13 mouse cellular contexts compared by ENCODE assay signal in genomic region chr17:10724853-10725252, GRCm38 (mm10).
"Had no signal": no experiment of that assay in that cellular context is flagged by ENCODE, and none has a peak within 500 bp of the region (broad histone marks: within the 10 kb centered on the region; RNA-seq: fewer than 3 reads in every experiment).

No protein-coding gene starts in this region.

- DNase-seq: kidney, adult 11 months; kidney, adult 9 months; kidney, postnatal 36 days; liver, embryonic 13.5 days; lung, adult 18-20 months; right cerebral cortex, postnatal 25 days; thymus, postnatal 4 days had no signal

- H3K9ac ChIP-seq: limb, embryonic 15.5 days; liver, embryonic 13.5 days; midbrain, embryonic 15.5 days had no signal

- H3K36me3 ChIP-seq: limb, embryonic 15.5 days; liver, embryonic 13.5 days; midbrain, embryonic 15.5 days had no signal

- H3K27me3 ChIP-seq: limb, embryonic 15.5 days; liver, embryonic 13.5 days; megakaryocyte, embryonic 14.5 days; midbrain, embryonic 15.5 days had no signal

- H3K4me1 ChIP-seq: limb, embryonic 15.5 days; liver, embryonic 13.5 days; megakaryocyte, embryonic 14.5 days; midbrain, embryonic 15.5 days had no signal

- ATAC-seq: midbrain, embryonic 15.5 days had no signal

- H3K27ac ChIP-seq: kidney, postnatal 0 days; layer of hippocampus, adult 2 months; limb, embryonic 15.5 days; liver, embryonic 13.5 days; midbrain, embryonic 15.5 days; stomach, postnatal 0 days had no signal

- H3K4me3 ChIP-seq: layer of hippocampus, adult 2 months; limb, embryonic 15.5 days; liver, embryonic 13.5 days; megakaryocyte, embryonic 14.5 days; midbrain, embryonic 15.5 days had no signal
